ENCODE assay signal across 14 mouse cellular contexts in the genomic region with DNA sequence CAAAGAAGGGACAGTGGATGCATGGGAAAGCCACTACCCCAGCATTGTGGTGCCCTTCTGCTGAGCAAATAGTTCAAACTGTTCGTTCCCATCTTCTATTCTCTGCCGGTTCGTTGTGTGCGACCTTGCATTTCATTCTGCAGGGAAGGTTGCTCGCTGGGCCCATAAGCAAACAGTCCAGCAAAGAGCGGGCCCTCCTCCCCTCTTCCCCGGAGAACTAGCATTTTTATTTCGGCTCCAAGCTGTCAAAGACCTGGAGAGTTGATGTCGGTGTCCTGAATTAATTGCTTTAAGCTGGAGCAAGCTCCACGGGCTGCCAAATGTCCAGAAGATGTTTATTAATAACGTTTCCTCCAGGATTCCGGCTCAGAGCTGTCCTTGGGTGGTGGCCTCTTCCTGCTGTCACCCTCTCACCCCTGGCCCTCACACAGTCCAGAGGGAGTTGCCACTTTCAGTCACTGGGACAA. TPM values are rescaled to one million over a fixed set of nuclear protein-coding genes. Genes with fewer than 3 reads are reported as not detected.
A peak's percentile ranks its signal among the peaks of the same experiment; 100 is the strongest.
DNase-seq lines count a peak whose midpoint lies in the region; ATAC-seq and TF ChIP-seq lines count a peak whose summit lies in the region.
"Had no signal": no experiment of that assay in that cellular context is flagged by ENCODE, and none has a peak within 500 bp of the region (broad histone marks: within the 10 kb centered on the region; RNA-seq: fewer than 3 reads in every experiment).

No protein-coding gene starts in this region.

- DNase-seq in embryo, embryonic 10 days (ENCODE audit: low spot score) = peak; percentile 56
- DNase-seq in embryo, embryonic 10.5 days (ENCODE audit: low spot score) = no peak
- DNase-seq in liver, adult 2 months (ENCODE audit: extremely low read depth, low read depth, low spot score) = peak; percentile 37
- DNase-seq in liver (no peak), MN1 (ENCODE audit: low spot score) (no peak)
- no peak for DNase-seq in cerebellum, adult 9-11 months
- DNase-seq: adrenal gland, postnatal 36 days; cerebellum, adult 11-12 months; gastrocnemius, postnatal 14 days; layer of hippocampus, adult 9-11 months had no signal

- H3K36me3 ChIP-seq in liver, adult 2 months (ENCODE audit: control insufficient read depth, insufficient read depth, low read length) = peaks cover 16% of the 10 kb centered on the region; the same call in 1 of the 2 replicates
- no peaks in the 10 kb centered on the region for H3K36me3 ChIP-seq in liver, embryonic 12.5 days
- H3K36me3 ChIP-seq in midbrain, embryonic 12.5 days = no peaks in the 10 kb centered on the region
- H3K36me3 ChIP-seq: forebrain, embryonic 10.5 days; limb, embryonic 10.5 days had no signal

- WGBS in liver, adult 2 months = 4% methylated on average over 12 of the region's 12 CpGs
- WGBS in liver, embryonic 12.5 days (ENCODE audit: insufficient replicate concordance) = 35% methylated on average over 12 of the region's 12 CpGs
- WGBS in midbrain, embryonic 12.5 days = under 1% methylated on average over 12 of the region's 12 CpGs

- H3K79me2 ChIP-seq in liver, adult 2 months (ENCODE audit: control insufficient read depth, insufficient read depth, low read length) = peaks cover 13% of the 10 kb centered on the region; the same call in 1 of the 2 replicates

- H3K9ac ChIP-seq in liver, adult 2 months (ENCODE audit: low read depth, low read length) = 0 out of 2 replicates have a peak overlapping the region, but pooled peaks have one; percentile 1
- no peak overlapping the region for H3K9ac ChIP-seq in liver, embryonic 12.5 days
- H3K9ac ChIP-seq in midbrain, embryonic 12.5 days (replicated peaks) = no peak overlapping the region

- H3K4me2 ChIP-seq in liver, embryonic 12.5 days = peak overlapping the region; percentile 17; the same call in 1 of the 2 replicates
- peak overlapping the region; percentile 14 for H3K4me2 ChIP-seq in midbrain, embryonic 12.5 days (replicated peaks)

- no peaks in the 10 kb centered on the region for H3K27me3 ChIP-seq in liver, adult 2 months (ENCODE audit: control insufficient read depth, insufficient read depth, low read length)
- peaks cover 37% of the 10 kb centered on the region for H3K27me3 ChIP-seq in liver, embryonic 12.5 days (replicated peaks)
- peaks cover 93% of the 10 kb centered on the region for H3K27me3 ChIP-seq in midbrain, embryonic 12.5 days

- no peak overlapping the region for H3K4me3 ChIP-seq in liver, adult 2 months (ENCODE audit: insufficient read depth, low read depth, low read length)
- H3K4me3 ChIP-seq in liver, embryonic 12.5 days = no peak overlapping the region
- no peak overlapping the region for H3K4me3 ChIP-seq in midbrain, embryonic 12.5 days
- H3K4me3 ChIP-seq: forebrain, embryonic 10.5 days; limb, embryonic 10.5 days had no signal

- TF ChIP-seq POLR2A in liver, adult 2 months (IDR thresholded peaks at IDR 0.05; ENCODE audit: extremely low read depth, insufficient read depth, low read length) = no peak

- ATAC-seq in liver, embryonic 12.5 days = no peak; the same call in 1 of the 2 replicates
- ATAC-seq in midbrain, embryonic 12.5 days (ENCODE audit: low FRiP score, low read depth) = peak; percentile 55

- H3K27ac ChIP-seq in liver, adult 2 months (replicated peaks; ENCODE audit: insufficient read depth, low read depth, low read length) = peak overlapping the region; percentile 53
- H3K27ac ChIP-seq in liver, embryonic 12.5 days = peak overlapping the region; percentile 5
- peak overlapping the region; percentile 73 for H3K27ac ChIP-seq in midbrain, embryonic 12.5 days (replicated peaks)
- H3K27ac ChIP-seq: forebrain, embryonic 10.5 days; limb, embryonic 10.5 days had no signal

- H3K9me3 ChIP-seq in liver, embryonic 12.5 days (replicated peaks) = no peaks in the 10 kb centered on the region
- no peaks in the 10 kb centered on the region for H3K9me3 ChIP-seq in midbrain, embryonic 12.5 days
- H3K9me3 ChIP-seq: forebrain, embryonic 10.5 days; limb, embryonic 10.5 days had no signal

- TF ChIP-seq CTCF in liver, adult 2 months (IDR thresholded peaks at IDR 0.05; ENCODE audit: low read depth, low read length) = no peak

- H3K4me1 ChIP-seq in liver, adult 2 months (ENCODE audit: control insufficient read depth, insufficient read depth, low read length) = peaks cover 40% of the 10 kb centered on the region
- 0 out of 2 replicates have a peak, but pooled peaks cover 3% of the 10 kb centered on the region for H3K4me1 ChIP-seq in liver, embryonic 12.5 days
- peaks cover 17% of the 10 kb centered on the region; the same call in 1 of the 2 replicates for H3K4me1 ChIP-seq in midbrain, embryonic 12.5 days

RNA-seq across cellular contexts. Expression of gene Foxa2, which starts 23.4 kb away (rescaled TPM):
- total RNA-seq in liver, adult 2 months (2014; rRNA removed) = 11.2 and 14.2 TPM in 2 replicates
- polyA plus RNA-seq in liver, adult 2 months (2012; rRNA removed) = 66.4 and 103 TPM in 2 replicates
- polyA plus RNA-seq in liver, embryonic 12.5 days (2016; fragmentation: Nextera tagmentation; extraction: Ambion mirVana) = 5.0 and 5.4 TPM in 2 replicates
- polyA plus RNA-seq in midbrain, embryonic 12.5 days (2016; fragmentation: Nextera tagmentation; extraction: Ambion mirVana) = 6.7 and 14.0 TPM in 2 replicates
- total RNA-seq: adrenal gland, postnatal 36 days; gastrocnemius, postnatal 14 days had no signal
- polyA plus RNA-seq: limb, embryonic 10.5 days had no signal

Comparison
In these comparisons a context has a peak if more than half of its experiments do, and no peak if none do; other contexts are left out.
1. DNase-seq: peak in embryo, embryonic 10 days (single experiment) and liver, adult 2 months (single experiment); none in embryo, embryonic 10.5 days (single experiment), liver (single experiment), cerebellum, adult 9-11 months (single experiment) and MN1 (single experiment).
2. H3K27ac ChIP-seq: peak in every context shown above with its lines; median percentile 73 in midbrain, embryonic 12.5 days; 53 in liver, adult 2 months; 5 in liver, embryonic 12.5 days.